Mouse (Mus musculus): ENCODE data around the gene Tnk2. TPM values are rescaled to one million over a fixed set of nuclear protein-coding genes. Genes with fewer than 3 reads are reported as not detected.

The Tnk2 gene
- polyA plus RNA-seq, 1 experiment, result 35.0 TPM

DNA sequence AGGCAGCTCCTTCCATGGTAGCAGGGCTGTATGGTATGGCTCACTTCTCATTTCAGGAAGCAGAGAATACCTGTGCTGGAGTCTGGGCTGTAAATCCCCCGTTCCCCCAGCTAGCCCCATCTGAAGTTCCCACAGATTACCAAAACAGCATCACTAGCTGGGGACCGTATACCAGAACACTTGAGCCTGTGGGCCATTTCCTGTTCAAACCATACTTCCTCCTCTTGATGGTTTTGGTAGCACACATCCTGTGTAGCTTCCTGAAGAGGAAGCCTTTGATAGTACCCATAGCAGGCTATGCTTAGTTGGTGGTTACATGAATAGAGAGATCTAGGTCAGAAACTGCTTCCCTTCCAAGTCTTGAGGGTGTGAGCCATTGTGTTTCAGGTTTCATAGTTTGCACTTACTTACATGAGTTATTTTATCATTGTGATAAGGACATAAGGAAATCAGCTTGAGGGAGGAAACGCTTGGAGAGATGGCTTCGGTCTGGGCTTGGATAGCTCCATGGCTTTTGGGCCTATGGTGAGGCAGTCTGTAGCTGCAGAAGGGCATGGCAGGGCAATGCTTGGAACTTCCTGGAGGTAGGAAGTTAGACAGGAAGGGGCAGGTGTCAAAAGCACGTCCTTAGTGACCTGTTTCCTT, 7.4 kb downstream of the Tnk2 start:
- H3K36me3 ChIP-seq (ENCODE audit: control insufficient read depth, insufficient read depth), result no peaks in the 10 kb centered on the region
- no peak overlapping the region for H3ac ChIP-seq (ENCODE audit: control insufficient read depth, insufficient read length)
- H3K27me3 ChIP-seq (ENCODE audit: control insufficient read depth, insufficient read depth, insufficient read length), result no peaks in the 10 kb centered on the region
- TF ChIP-seq USF1 (IDR thresholded peaks at IDR 0.05; ENCODE audit: low read depth), result no peak
- no peak for TF ChIP-seq MYOG (IDR thresholded peaks at IDR 0.05; ENCODE audit: control insufficient read depth in 1 of 3, insufficient read depth in 1 of 3, insufficient read length in 2 of 3, low read depth in 2 of 3)
- TF ChIP-seq MYOD1 (IDR thresholded peaks at IDR 0.05; ENCODE audit: control insufficient read depth in 1 of 3, insufficient read length in 2 of 3, low read depth in 2 of 3), result no peak
- no peak for TF ChIP-seq CEBPB (IDR thresholded peaks at IDR 0.05; ENCODE audit: insufficient read depth, poor library complexity, severe bottlenecking)
- no peak for TF ChIP-seq SRF (IDR thresholded peaks at IDR 0.05; ENCODE audit: control insufficient read depth, insufficient read length, low read depth)
- TF ChIP-seq TCF3 (IDR thresholded peaks at IDR 0.05; ENCODE audit: insufficient read length, low read depth), result no peak
- no peak for TF ChIP-seq E2F4 (IDR thresholded peaks at IDR 0.05; ENCODE audit: insufficient read depth)
- TF ChIP-seq POLR2AphosphoS2 (IDR thresholded peaks at IDR 0.05; ENCODE audit: insufficient read length, low read depth), result no peak
- TF ChIP-seq MAX (IDR thresholded peaks at IDR 0.05; ENCODE audit: low read depth), result no peak
- no peak for TF ChIP-seq TCF12 (IDR thresholded peaks at IDR 0.05; ENCODE audit: insufficient read depth, poor library complexity, severe bottlenecking)
- no peak for TF ChIP-seq REST (IDR thresholded peaks at IDR 0.05; ENCODE audit: insufficient read depth, insufficient read length)
- TF ChIP-seq POLR2A (IDR thresholded peaks at IDR 0.05; ENCODE audit: insufficient read length, low read depth), result no peak
- no peak overlapping the region for H3K4me3 ChIP-seq
- peaks cover 68% of the 10 kb centered on the region for H3K79me2 ChIP-seq (ENCODE audit: control insufficient read depth, insufficient read depth)
- no peak overlapping the region for H3K4me2 ChIP-seq (ENCODE audit: low read depth)

DNA sequence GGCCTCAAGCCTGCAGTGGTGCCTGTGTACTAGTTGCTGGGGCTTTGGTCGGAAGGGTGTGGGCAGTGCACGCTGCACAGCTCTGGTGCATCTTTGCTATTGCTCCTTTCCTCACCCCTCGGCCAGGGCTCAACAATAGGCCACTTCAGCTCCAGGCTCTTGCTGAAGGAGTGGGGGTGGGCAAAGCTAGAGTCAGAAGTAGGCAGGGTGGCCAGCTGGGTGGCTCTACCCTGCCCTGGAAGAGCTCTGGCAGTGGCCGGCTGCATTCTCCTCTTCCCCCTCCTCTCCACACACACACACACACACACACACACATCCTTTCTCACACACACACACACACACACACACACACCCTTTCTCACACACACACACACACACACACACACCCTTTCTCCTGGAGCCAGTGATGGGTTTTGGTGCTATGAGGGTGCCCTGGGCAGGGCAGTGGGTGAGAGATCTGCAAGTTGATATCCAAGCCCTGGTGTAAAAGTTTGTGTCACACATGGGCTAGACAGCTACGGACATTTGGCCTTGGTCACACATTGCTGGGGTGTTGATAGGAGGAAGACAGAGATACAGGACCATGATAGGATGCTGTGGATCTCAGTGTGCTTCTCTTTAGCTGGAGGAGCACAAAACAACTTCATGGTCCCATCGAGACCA, 10.5 kb downstream of the Tnk2 start:
- H3K36me3 ChIP-seq (ENCODE audit: control insufficient read depth, insufficient read depth), result no peaks in the 10 kb centered on the region
- no peak overlapping the region for H3K4me3 ChIP-seq
- no peak overlapping the region for H3ac ChIP-seq (ENCODE audit: control insufficient read depth, insufficient read length)
- H3K27me3 ChIP-seq (ENCODE audit: control insufficient read depth, insufficient read depth, insufficient read length), result no peaks in the 10 kb centered on the region
- H3K4me2 ChIP-seq (ENCODE audit: low read depth), result no peak overlapping the region
- TF ChIP-seq TCF12 (IDR thresholded peaks at IDR 0.05; ENCODE audit: insufficient read depth, poor library complexity, severe bottlenecking), result no peak
- TF ChIP-seq MYOD1 (IDR thresholded peaks at IDR 0.05; ENCODE audit: control insufficient read depth in 1 of 3, insufficient read length in 2 of 3, low read depth in 2 of 3), result no peak
- no peak for TF ChIP-seq TCF3 (IDR thresholded peaks at IDR 0.05; ENCODE audit: insufficient read length, low read depth)
- TF ChIP-seq USF1 (IDR thresholded peaks at IDR 0.05; ENCODE audit: low read depth), result no peak
- no peak for TF ChIP-seq SRF (IDR thresholded peaks at IDR 0.05; ENCODE audit: control insufficient read depth, insufficient read length, low read depth)
- TF ChIP-seq POLR2A (IDR thresholded peaks at IDR 0.05; ENCODE audit: insufficient read length, low read depth), result no peak
- no peak for TF ChIP-seq CEBPB (IDR thresholded peaks at IDR 0.05; ENCODE audit: insufficient read depth, poor library complexity, severe bottlenecking)
- no peak for TF ChIP-seq POLR2AphosphoS2 (IDR thresholded peaks at IDR 0.05; ENCODE audit: insufficient read length, low read depth)
- TF ChIP-seq E2F4 (IDR thresholded peaks at IDR 0.05; ENCODE audit: insufficient read depth), result no peak
- TF ChIP-seq REST (IDR thresholded peaks at IDR 0.05; ENCODE audit: insufficient read depth, insufficient read length), result no peak
- TF ChIP-seq MAX (IDR thresholded peaks at IDR 0.05; ENCODE audit: low read depth), result no peak
- no peak for TF ChIP-seq MYOG (IDR thresholded peaks at IDR 0.05; ENCODE audit: control insufficient read depth in 1 of 3, insufficient read depth in 1 of 3, insufficient read length in 2 of 3, low read depth in 2 of 3)
- H3K79me2 ChIP-seq (ENCODE audit: control insufficient read depth, insufficient read depth), result peaks cover 46% of the 10 kb centered on the region

DNA sequence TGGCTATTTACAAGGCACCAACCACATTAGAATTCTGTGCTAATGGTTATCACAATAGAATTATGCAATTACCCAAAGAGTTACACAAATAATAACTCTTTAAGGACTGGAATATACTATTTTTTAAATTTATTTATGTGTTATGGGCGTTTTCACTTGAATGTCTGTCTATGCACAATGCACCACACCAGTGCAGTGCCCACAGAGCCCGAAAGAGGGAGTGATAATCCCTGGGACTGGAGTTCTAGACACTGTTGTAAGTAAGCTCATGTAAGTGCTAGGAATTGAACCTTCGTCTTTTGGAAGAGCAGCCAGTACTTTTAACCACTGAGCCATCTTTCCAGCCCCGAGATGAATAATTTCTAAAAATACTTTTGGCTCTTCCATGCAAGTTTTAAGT, 11.9 kb downstream of the Tnk2 start:
- TF ChIP-seq MYOG (IDR thresholded peaks at IDR 0.05; ENCODE audit: control insufficient read depth in 1 of 3, insufficient read depth in 1 of 3, insufficient read length in 2 of 3, low read depth in 2 of 3) (no peak), MAX (IDR thresholded peaks at IDR 0.05; ENCODE audit: low read depth) (no peak), USF1 (IDR thresholded peaks at IDR 0.05; ENCODE audit: low read depth) (no peak), POLR2A (IDR thresholded peaks at IDR 0.05; ENCODE audit: insufficient read length, low read depth) (no peak), MYOD1 (IDR thresholded peaks at IDR 0.05; ENCODE audit: control insufficient read depth in 1 of 3, insufficient read length in 2 of 3, low read depth in 2 of 3) (no peak), TCF3 (IDR thresholded peaks at IDR 0.05; ENCODE audit: insufficient read length, low read depth) (no peak), SRF (IDR thresholded peaks at IDR 0.05; ENCODE audit: control insufficient read depth, insufficient read length, low read depth) (no peak), REST (IDR thresholded peaks at IDR 0.05; ENCODE audit: insufficient read depth, insufficient read length) (no peak), E2F4 (IDR thresholded peaks at IDR 0.05; ENCODE audit: insufficient read depth) (no peak), POLR2AphosphoS2 (IDR thresholded peaks at IDR 0.05; ENCODE audit: insufficient read length, low read depth) (no peak), CEBPB (IDR thresholded peaks at IDR 0.05; ENCODE audit: insufficient read depth, poor library complexity, severe bottlenecking) (no peak), TCF12 (IDR thresholded peaks at IDR 0.05; ENCODE audit: insufficient read depth, poor library complexity, severe bottlenecking) (no peak)
- Histone ChIP-seq H3K4me3 (no peak overlapping the region), H3ac (ENCODE audit: control insufficient read depth, insufficient read length) (no peak overlapping the region), H3K4me2 (ENCODE audit: low read depth) (no peak overlapping the region), H3K27me3 (ENCODE audit: control insufficient read depth, insufficient read depth, insufficient read length) (no peaks in the 10 kb centered on the region), H3K36me3 (ENCODE audit: control insufficient read depth, insufficient read depth) (no peaks in the 10 kb centered on the region), H3K79me2 (ENCODE audit: control insufficient read depth, insufficient read depth) (peaks cover 46% of the 10 kb centered on the region)

DNA sequence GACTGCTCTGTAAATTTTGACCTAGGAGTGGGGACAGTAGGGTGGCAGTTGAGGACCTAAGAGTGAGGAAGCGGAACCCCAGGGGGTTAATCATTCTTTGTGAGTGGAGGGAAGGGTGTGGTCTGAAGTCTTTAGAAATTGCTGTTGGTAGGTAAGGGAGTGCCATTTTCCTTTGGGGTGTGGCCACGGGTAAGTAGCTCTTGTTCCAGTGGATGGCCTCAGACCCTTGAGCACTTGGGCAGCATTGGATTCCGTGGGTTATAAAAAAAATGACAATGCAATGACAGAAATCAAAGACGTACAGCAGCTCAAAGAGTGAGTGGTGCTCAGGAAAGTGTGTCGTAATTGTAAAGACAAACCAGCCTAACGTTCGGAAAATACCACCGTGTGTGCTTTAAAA, 12.6 kb downstream of the Tnk2 start:
- TF ChIP-seq CEBPB (IDR thresholded peaks at IDR 0.05; ENCODE audit: insufficient read depth, poor library complexity, severe bottlenecking) (no peak), SRF (IDR thresholded peaks at IDR 0.05; ENCODE audit: control insufficient read depth, insufficient read length, low read depth) (no peak), MYOG (IDR thresholded peaks at IDR 0.05; ENCODE audit: control insufficient read depth in 1 of 3, insufficient read depth in 1 of 3, insufficient read length in 2 of 3, low read depth in 2 of 3) (no peak), POLR2AphosphoS2 (IDR thresholded peaks at IDR 0.05; ENCODE audit: insufficient read length, low read depth) (no peak), USF1 (IDR thresholded peaks at IDR 0.05; ENCODE audit: low read depth) (no peak), TCF3 (IDR thresholded peaks at IDR 0.05; ENCODE audit: insufficient read length, low read depth) (no peak), MYOD1 (IDR thresholded peaks at IDR 0.05; ENCODE audit: control insufficient read depth in 1 of 3, insufficient read length in 2 of 3, low read depth in 2 of 3) (no peak), TCF12 (IDR thresholded peaks at IDR 0.05; ENCODE audit: insufficient read depth, poor library complexity, severe bottlenecking) (no peak), MAX (IDR thresholded peaks at IDR 0.05; ENCODE audit: low read depth) (no peak), REST (IDR thresholded peaks at IDR 0.05; ENCODE audit: insufficient read depth, insufficient read length) (no peak), E2F4 (IDR thresholded peaks at IDR 0.05; ENCODE audit: insufficient read depth) (no peak), POLR2A (IDR thresholded peaks at IDR 0.05; ENCODE audit: insufficient read length, low read depth) (no peak)
- Histone ChIP-seq H3K79me2 (ENCODE audit: control insufficient read depth, insufficient read depth) (peaks cover 42% of the 10 kb centered on the region), H3ac (ENCODE audit: control insufficient read depth, insufficient read length) (no peak overlapping the region), H3K36me3 (ENCODE audit: control insufficient read depth, insufficient read depth) (no peaks in the 10 kb centered on the region), H3K4me2 (ENCODE audit: low read depth) (peak overlapping the region; percentile 50), H3K4me3 (no peak overlapping the region), H3K27me3 (ENCODE audit: control insufficient read depth, insufficient read depth, insufficient read length) (no peaks in the 10 kb centered on the region)

Measured in myocyte (in vitro differentiated cells).